Mouse (Mus musculus): ENCODE measurements around the gene Saysd1. TPM values are rescaled to one million over a fixed set of nuclear protein-coding genes. Genes with fewer than 3 reads are reported as not detected.

Saysd1 gene
- polyA plus RNA-seq, 1 experiment from 2014 or later: 10.8 TPM

GRCm38 (mm10) chr14:20127406-20128087, 10.8 kb downstream of the Saysd1 start:
- 85% methylated on average over 15 of the region's 15 CpGs for WGBS
- no peak overlapping the region for H3K9ac ChIP-seq
- no peaks in the 10 kb centered on the region for H3K36me3 ChIP-seq
- ATAC-seq (ENCODE audit: low FRiP score): no peak
- no peak overlapping the region for H3K4me2 ChIP-seq (replicated peaks)
- H3K27me3 ChIP-seq: no peaks in the 10 kb centered on the region
- H3K27ac ChIP-seq: no peak overlapping the region
- H3K4me1 ChIP-seq: no peaks in the 10 kb centered on the region
- no peak overlapping the region for H3K4me3 ChIP-seq
- no peaks in the 10 kb centered on the region for H3K9me3 ChIP-seq (replicated peaks)

GRCm38 (mm10) chr14:20120868-20121267, 17.5 kb downstream of the Saysd1 start:
- no peaks in the 10 kb centered on the region for H3K36me3 ChIP-seq
- WGBS: 78% methylated on average over 5 of the region's 5 CpGs

GRCm38 (mm10) chr14:20120012-20120411, 18.3 kb downstream of the Saysd1 start:
- Histone ChIP-seq H3K27ac (no peak overlapping the region), H3K9ac (no peak overlapping the region), H3K4me1 (no peaks in the 10 kb centered on the region), H3K4me2 (replicated peaks) (no peak overlapping the region), H3K9me3 (replicated peaks) (no peaks in the 10 kb centered on the region), H3K27me3 (no peaks in the 10 kb centered on the region), H3K4me3 (no peak overlapping the region), H3K36me3 (no peaks in the 10 kb centered on the region)
- 93% methylated on average over 11 of the region's 11 CpGs for WGBS
- no peak for ATAC-seq (ENCODE audit: low FRiP score)

More at GRCm38 (mm10) chr14:20120868-20121267, 17.5 kb downstream of the Saysd1 start:
- Histone ChIP-seq H3K27me3 (no peaks in the 10 kb centered on the region), H3K27ac (no peak overlapping the region), H3K4me2 (replicated peaks) (no peak overlapping the region), H3K4me3 (no peak overlapping the region), H3K4me1 (no peaks in the 10 kb centered on the region), H3K9me3 (replicated peaks) (no peaks in the 10 kb centered on the region), H3K9ac (no peak overlapping the region)
- no peak for ATAC-seq (ENCODE audit: low FRiP score)

GRCm38 (mm10) chr14:20116149-20116605, 22.2 kb downstream of the Saysd1 start:
- no peak overlapping the region for H3K4me3 ChIP-seq
- no peak overlapping the region for H3K9ac ChIP-seq
- no peaks in the 10 kb centered on the region; the same call in 1 of the 2 replicates for H3K9me3 ChIP-seq (replicated peaks)
- H3K4me2 ChIP-seq (replicated peaks): no peak overlapping the region
- WGBS: 52% methylated on average over 9 of the region's 9 CpGs
- no peak overlapping the region for H3K27ac ChIP-seq
- no peaks in the 10 kb centered on the region for H3K4me1 ChIP-seq
- no peaks in the 10 kb centered on the region; the same call in none of the 2 replicates for H3K27me3 ChIP-seq
- no peaks in the 10 kb centered on the region for H3K36me3 ChIP-seq
- ATAC-seq (ENCODE audit: low FRiP score): no peak

- Histone ChIP-seq H3K4me2 (replicated peaks) (no peak overlapping the region), H3K9me3 (replicated peaks) (no peaks in the 10 kb centered on the region; the same call in 1 of the 2 replicates), H3K27ac (no peak overlapping the region), H3K4me1 (no peaks in the 10 kb centered on the region), H3K36me3 (no peaks in the 10 kb centered on the region), H3K27me3 (no peaks in the 10 kb centered on the region; the same call in none of the 2 replicates), H3K4me3 (no peak overlapping the region), H3K9ac (no peak overlapping the region)
- ATAC-seq (ENCODE audit: low FRiP score): no peak
- WGBS: 83% methylated on average over 6 of the region's 6 CpGs
These were observed 23.4 kb downstream of the Saysd1 start for GRCm38 (mm10) chr14:20114951-20115350.

GRCm38 (mm10) chr14:20113964-20114363, 24.4 kb downstream of the Saysd1 start:
- Histone ChIP-seq H3K27ac (no peak overlapping the region), H3K9me3 (replicated peaks) (no peaks in the 10 kb centered on the region; the same call in 1 of the 2 replicates), H3K9ac (no peak overlapping the region), H3K4me1 (no peaks in the 10 kb centered on the region), H3K36me3 (no peaks in the 10 kb centered on the region), H3K27me3 (no peaks in the 10 kb centered on the region; the same call in none of the 2 replicates), H3K4me3 (no peak overlapping the region), H3K4me2 (replicated peaks) (no peak overlapping the region)
- 7% methylated on average over 6 of the region's 6 CpGs for WGBS
- ATAC-seq (ENCODE audit: low FRiP score): peak; percentile 58; the same call in 1 of the 2 replicates

- no peaks in the 10 kb centered on the region; the same call in none of the 2 replicates for H3K27me3 ChIP-seq
These were observed 25.0 kb downstream of the Saysd1 start for GRCm38 (mm10) chr14:20113189-20113961.

GRCm38 (mm10) chr14:20112218-20112617, 26.1 kb downstream of the Saysd1 start:
- Histone ChIP-seq H3K36me3 (no peaks in the 10 kb centered on the region), H3K27ac (no peak overlapping the region), H3K4me2 (replicated peaks) (no peak overlapping the region), H3K9ac (no peak overlapping the region), H3K4me1 (no peaks in the 10 kb centered on the region), H3K4me3 (no peak overlapping the region), H3K9me3 (replicated peaks) (no peaks in the 10 kb centered on the region; the same call in 1 of the 2 replicates), H3K27me3 (no peaks in the 10 kb centered on the region; the same call in none of the 2 replicates)
- ATAC-seq (ENCODE audit: low FRiP score): no peak
- 62% methylated on average over 3 of the region's 3 CpGs for WGBS

More at GRCm38 (mm10) chr14:20113189-20113961, 25.0 kb downstream of the Saysd1 start:
- no peak overlapping the region for H3K27ac ChIP-seq
- ATAC-seq (ENCODE audit: low FRiP score): no peak
- no peaks in the 10 kb centered on the region; the same call in 1 of the 2 replicates for H3K9me3 ChIP-seq (replicated peaks)
- 60% methylated on average over 7 of the region's 7 CpGs for WGBS
- no peak overlapping the region for H3K9ac ChIP-seq
- H3K36me3 ChIP-seq: no peaks in the 10 kb centered on the region
- H3K4me2 ChIP-seq (replicated peaks): no peak overlapping the region
- no peak overlapping the region for H3K4me3 ChIP-seq
- H3K4me1 ChIP-seq: no peaks in the 10 kb centered on the region

GRCm38 (mm10) chr14:20110945-20111344, 27.4 kb downstream of the Saysd1 start:
- Histone ChIP-seq H3K27ac (no peak overlapping the region), H3K9ac (no peak overlapping the region), H3K4me3 (no peak overlapping the region), H3K27me3 (no peaks in the 10 kb centered on the region; the same call in none of the 2 replicates), H3K9me3 (replicated peaks) (no peaks in the 10 kb centered on the region; the same call in 1 of the 2 replicates), H3K4me1 (no peaks in the 10 kb centered on the region), H3K36me3 (no peaks in the 10 kb centered on the region), H3K4me2 (replicated peaks) (no peak overlapping the region)
- no peak for ATAC-seq (ENCODE audit: low FRiP score)
- 83% methylated on average over 1 of the region's 1 CpGs for WGBS

GRCm38 (mm10) chr14:20106271-20106670, 32.1 kb downstream of the Saysd1 start:
- Histone ChIP-seq H3K4me2 (replicated peaks) (no peak overlapping the region), H3K9ac (no peak overlapping the region), H3K9me3 (replicated peaks) (no peaks in the 10 kb centered on the region), H3K4me1 (no peaks in the 10 kb centered on the region), H3K27me3 (no peaks in the 10 kb centered on the region), H3K27ac (no peak overlapping the region), H3K36me3 (no peaks in the 10 kb centered on the region), H3K4me3 (no peak overlapping the region)
- 81% methylated on average over 6 of the region's 6 CpGs for WGBS
- no peak for ATAC-seq (ENCODE audit: low FRiP score)

GRCm38 (mm10) chr14:20103207-20103606, 35.1 kb downstream of the Saysd1 start:
- no peaks in the 10 kb centered on the region for H3K4me1 ChIP-seq
- no peak for ATAC-seq (ENCODE audit: low FRiP score)
- H3K36me3 ChIP-seq: no peaks in the 10 kb centered on the region
- WGBS: 50% methylated on average over 4 of the region's 4 CpGs
- H3K4me3 ChIP-seq: no peak overlapping the region
- no peak overlapping the region for H3K4me2 ChIP-seq (replicated peaks)
- no peaks in the 10 kb centered on the region for H3K9me3 ChIP-seq (replicated peaks)
- 0 out of 2 replicates have a peak, but pooled peaks cover 1% of the 10 kb centered on the region for H3K27me3 ChIP-seq
- no peak overlapping the region for H3K27ac ChIP-seq
- H3K9ac ChIP-seq: no peak overlapping the region

GRCm38 (mm10) chr14:20098061-20098460, 40.3 kb downstream of the Saysd1 start:
- WGBS: 73% methylated on average over 5 of the region's 5 CpGs
- H3K36me3 ChIP-seq: no peaks in the 10 kb centered on the region

More at GRCm38 (mm10) chr14:20098061-20098460, 40.3 kb downstream of the Saysd1 start:
- Histone ChIP-seq H3K9me3 (replicated peaks) (no peaks in the 10 kb centered on the region), H3K9ac (no peak overlapping the region), H3K4me1 (no peaks in the 10 kb centered on the region), H3K4me2 (replicated peaks) (no peak overlapping the region), H3K27me3 (0 out of 2 replicates have a peak, but pooled peaks cover 3% of the 10 kb centered on the region), H3K4me3 (no peak overlapping the region), H3K27ac (no peak overlapping the region)
- no peak for ATAC-seq (ENCODE audit: low FRiP score)
